Comparison of ENCODE assay signal across 30 mouse cellular contexts in genomic region chr11:90978234-90978633, GRCm38 (mm10).
"Had no signal": no experiment of that assay in that cellular context is flagged by ENCODE, and none has a peak within 500 bp of the region (broad histone marks: within the 10 kb centered on the region; RNA-seq: fewer than 3 reads in every experiment).

No protein-coding gene starts in this region.

- H3K27me3 ChIP-seq: heart, embryonic 12.5 days; heart, embryonic 13.5 days; heart, embryonic 15.5 days; hindbrain, embryonic 12.5 days; hindbrain, embryonic 13.5 days; hindbrain, embryonic 15.5 days; intestine, embryonic 15.5 days; kidney, embryonic 15.5 days had no signal

- DNase-seq: heart, postnatal 10 days; heart, postnatal 14 days; heart, postnatal 36 days; heart, postnatal 4 days; kidney, adult 11 months; kidney, adult 18-20 months; kidney, adult 2 months; kidney, adult 8-10 months; kidney, adult 9 months; kidney, postnatal 10 days; kidney, postnatal 14 days; kidney, postnatal 25 days; kidney, postnatal 36 days; kidney, postnatal 4 days; layer of hippocampus, adult 9-11 months; layer of hippocampus, postnatal 36 days had no signal

- H3K4me2 ChIP-seq: heart, embryonic 12.5 days; heart, embryonic 13.5 days; heart, embryonic 15.5 days; hindbrain, embryonic 12.5 days; hindbrain, embryonic 13.5 days; hindbrain, embryonic 14.5 days; hindbrain, embryonic 15.5 days; intestine, embryonic 15.5 days; kidney, embryonic 15.5 days had no signal

- H3K36me3 ChIP-seq: heart, embryonic 12.5 days; heart, embryonic 13.5 days; heart, embryonic 15.5 days; hindbrain, embryonic 10.5 days; hindbrain, embryonic 12.5 days; hindbrain, embryonic 13.5 days; hindbrain, embryonic 15.5 days; intestine, embryonic 15.5 days; kidney, embryonic 15.5 days had no signal

- H3K27ac ChIP-seq: heart, embryonic 13.5 days; heart, embryonic 15.5 days; hindbrain, embryonic 10.5 days; hindbrain, embryonic 12.5 days; hindbrain, embryonic 13.5 days; hindbrain, embryonic 14.5 days; hindbrain, embryonic 15.5 days; hindbrain, postnatal 0 days; intestine, embryonic 15.5 days; kidney, embryonic 15.5 days; kidney, postnatal 0 days; layer of hippocampus, adult 2 months; left cerebral cortex, adult 2 months had no signal

- H3K4me3 ChIP-seq: heart, embryonic 12.5 days; heart, embryonic 13.5 days; heart, embryonic 15.5 days; hindbrain, embryonic 10.5 days; hindbrain, embryonic 12.5 days; hindbrain, embryonic 13.5 days; hindbrain, embryonic 15.5 days; intestine, embryonic 15.5 days; kidney, embryonic 15.5 days; layer of hippocampus, adult 2 months; left cerebral cortex, adult 2 months had no signal

- H3K4me1 ChIP-seq: heart, embryonic 12.5 days; heart, embryonic 13.5 days; heart, embryonic 15.5 days; hindbrain, embryonic 10.5 days; hindbrain, embryonic 12.5 days; hindbrain, embryonic 13.5 days; hindbrain, embryonic 15.5 days; intestine, embryonic 15.5 days; kidney, embryonic 15.5 days had no signal

- H3K9ac ChIP-seq: heart, embryonic 12.5 days; heart, embryonic 13.5 days; heart, embryonic 15.5 days; hindbrain, embryonic 12.5 days; hindbrain, embryonic 13.5 days; hindbrain, embryonic 14.5 days; hindbrain, embryonic 15.5 days; intestine, embryonic 15.5 days; kidney, embryonic 15.5 days had no signal

- H3K9me3 ChIP-seq: heart, embryonic 12.5 days; heart, embryonic 13.5 days; heart, embryonic 15.5 days; hindbrain, embryonic 10.5 days; hindbrain, embryonic 12.5 days; hindbrain, embryonic 13.5 days; hindbrain, embryonic 15.5 days; intestine, embryonic 15.5 days; kidney, embryonic 15.5 days had no signal
